Mouse (Mus musculus) heart, embryonic 14.5 days (tissue): ENCODE measurements at regions not wholly inside any gene's neighbourhood (a gene's known extent, or its start where the extent isn't known, plus 50 kb on each side); places are given as distances from the start of the nearest gene placed in this dataset.

Experiments
- ATAC-seq: fragments of 200-750 bp; cut with Nextera tagmentation; 2 replicates; pipeline ENCODE4 v1.8.0; 2017; ENCODE audit warnings: low read depth, moderate TSS enrichment; ENCODE audit not compliant: insufficient number of reproducible peaks, insufficient read depth, low FRiP score
- H3K27ac ChIP-seq, 2 experiments: fragments of 200-500 bp in 1 of 2; fragments of 300-500 bp in 1 of 2; sonication (generic) in 1 of 2; replicated peaks in 1 of 2; 2 replicates each; pipeline ENCODE4 v1.5.1; 2012 to 2014; ENCODE audit warnings: low read depth in 2 of 2, low read length in 2 of 2, control low read depth in 1 of 2, mild to moderate bottlenecking in 1 of 2, mixed read lengths in 1 of 2; ENCODE audit not compliant: control insufficient read depth in 1 of 2, insufficient read depth in 1 of 2
- H3K27me3 ChIP-seq: fragments of 300-500 bp; sonication (generic); 2 replicates; pipeline ENCODE4 v1.6.1; 2014; ENCODE audit warnings: mild to moderate bottlenecking, low read length, control low read depth; ENCODE audit not compliant: control insufficient read depth, insufficient read depth
- H3K36me3 ChIP-seq: fragments of 300-500 bp; sonication (generic); 2 replicates; pipeline ENCODE4 v1.6.1; 2014; ENCODE audit warnings: mild to moderate bottlenecking, control low read depth, low read length, mixed read lengths; ENCODE audit not compliant: control insufficient read depth, insufficient read depth
- H3K4me1 ChIP-seq, 2 experiments: fragments of 200-500 bp in 1 of 2; fragments of 300-500 bp in 1 of 2; sonication (generic) in 1 of 2; 2 replicates each; pipeline ENCODE4 v1.6.1; 2012 to 2014; ENCODE audit warnings: low read length in 2 of 2, control low read depth in 1 of 2, mixed read lengths in 1 of 2; ENCODE audit not compliant: control insufficient read depth in 2 of 2, insufficient read depth in 2 of 2
- H3K4me2 ChIP-seq: fragments of 300-500 bp; sonication (generic); 2 replicates; pipeline ENCODE4 v1.6.1; 2014; ENCODE audit warnings: mild to moderate bottlenecking, low read length
- H3K4me3 ChIP-seq, 2 experiments: fragments of 200-500 bp in 1 of 2; fragments of 300-500 bp in 1 of 2; sonication (generic) in 1 of 2; 2 replicates each; pipeline ENCODE4 v1.5.1; 2012 to 2014; ENCODE audit warnings: low read length in 2 of 2, mild to moderate bottlenecking in 2 of 2, control low read depth in 1 of 2, low read depth in 1 of 2, moderate library complexity in 1 of 2; ENCODE audit not compliant: control insufficient read depth in 1 of 2, insufficient read depth in 1 of 2
- H3K9ac ChIP-seq: fragments of 300-500 bp; sonication (generic); 2 replicates; pipeline ENCODE4 v1.6.1; 2014; ENCODE audit warnings: mild to moderate bottlenecking, low read length
- H3K9me3 ChIP-seq: fragments of 300-500 bp; sonication (generic); 2 replicates; pipeline ENCODE4 v1.6.1; 2016; ENCODE audit warnings: low read length, control low read depth; ENCODE audit not compliant: control insufficient read depth
- WGBS: fragments of 180-500 bp; shearing (Covaris S2); extraction: QIAGEN DNeasy Blood & Tissue Kit; methylation state at CpG from one replicate; pipeline ENCODE4 v1.1.7; 2014; 5-methylcytosine and 5-hydroxymethylcytosine counted together

- H3K9me3 ChIP-seq, result no peaks in the 10 kb centered on the region
- H3K9ac ChIP-seq, result no peak overlapping the region
- H3K4me1 ChIP-seq, result no peaks in the 10 kb centered on the region
- no peak overlapping the region for H3K27ac ChIP-seq
- ATAC-seq, result no peak
- no peak overlapping the region for H3K4me2 ChIP-seq
- no peaks in the 10 kb centered on the region for H3K36me3 ChIP-seq
- no peak overlapping the region for H3K4me3 ChIP-seq
- H3K27me3 ChIP-seq, result no peaks in the 10 kb centered on the region
- WGBS, result 45% methylated on average over 1 of the region's 1 CpGs
Measured at GRCm38 (mm10) chr3:60320213-60320936, 152.3 kb upstream of the Mbnl1 start.

- H3K9me3 ChIP-seq, result no peaks in the 10 kb centered on the region
- no peak overlapping the region for H3K27ac ChIP-seq
- no peaks in the 10 kb centered on the region for H3K36me3 ChIP-seq
- no peaks in the 10 kb centered on the region for H3K4me1 ChIP-seq
- H3K27me3 ChIP-seq, result no peaks in the 10 kb centered on the region
- no peak overlapping the region for H3K9ac ChIP-seq
- ATAC-seq, result no peak
- no peak overlapping the region for H3K4me3 ChIP-seq
- no peak overlapping the region for H3K4me2 ChIP-seq
Measured at GRCm38 (mm10) chr3:60323514-60323913, 149.1 kb upstream of the Mbnl1 start.

GRCm38 (mm10) chr3:60324416-60324815 lies 148.2 kb upstream of the Mbnl1 start:
- H3K4me1 ChIP-seq, result no peaks in the 10 kb centered on the region
- no peak overlapping the region for H3K27ac ChIP-seq
- no peak for ATAC-seq
- H3K9me3 ChIP-seq, result no peaks in the 10 kb centered on the region
- no peaks in the 10 kb centered on the region for H3K27me3 ChIP-seq
- H3K36me3 ChIP-seq, result no peaks in the 10 kb centered on the region
- H3K9ac ChIP-seq, result no peak overlapping the region
- H3K4me2 ChIP-seq, result no peak overlapping the region
- no peak overlapping the region for H3K4me3 ChIP-seq

GRCm38 (mm10) chr3:60324969-60325368 lies 147.7 kb upstream of the Mbnl1 start:
- Histone ChIP-seq H3K4me1 (no peaks in the 10 kb centered on the region), H3K4me3 (no peak overlapping the region), H3K27me3 (no peaks in the 10 kb centered on the region), H3K27ac (no peak overlapping the region), H3K9me3 (no peaks in the 10 kb centered on the region), H3K36me3 (no peaks in the 10 kb centered on the region), H3K4me2 (no peak overlapping the region), H3K9ac (no peak overlapping the region)
- no peak for ATAC-seq

GRCm38 (mm10) chr3:60332460-60332859 lies 140.2 kb upstream of the Mbnl1 start:
- Histone ChIP-seq H3K9ac (no peak overlapping the region), H3K9me3 (no peaks in the 10 kb centered on the region), H3K36me3 (no peaks in the 10 kb centered on the region), H3K4me3 (no peak overlapping the region), H3K27me3 (no peaks in the 10 kb centered on the region), H3K4me2 (no peak overlapping the region), H3K4me1 (no peaks in the 10 kb centered on the region), H3K27ac (no peak overlapping the region)
- ATAC-seq, result no peak

GRCm38 (mm10) chr3:60333669-60334068 lies 139.0 kb upstream of the Mbnl1 start:
- no peaks in the 10 kb centered on the region for H3K4me1 ChIP-seq
- H3K4me2 ChIP-seq, result no peak overlapping the region
- H3K4me3 ChIP-seq, result no peak overlapping the region
- no peaks in the 10 kb centered on the region for H3K27me3 ChIP-seq
- H3K36me3 ChIP-seq, result no peaks in the 10 kb centered on the region
- H3K27ac ChIP-seq, result no peak overlapping the region
- 68% methylated on average over 2 of the region's 2 CpGs for WGBS
- ATAC-seq, result no peak
- no peak overlapping the region for H3K9ac ChIP-seq
- no peaks in the 10 kb centered on the region for H3K9me3 ChIP-seq

- 81% methylated on average over 2 of the region's 2 CpGs for WGBS
- no peaks in the 10 kb centered on the region for H3K27me3 ChIP-seq
- no peak overlapping the region for H3K4me3 ChIP-seq
- no peak overlapping the region for H3K27ac ChIP-seq
- H3K9ac ChIP-seq, result no peak overlapping the region
- no peak for ATAC-seq
- H3K36me3 ChIP-seq, result no peaks in the 10 kb centered on the region
- H3K9me3 ChIP-seq, result no peaks in the 10 kb centered on the region
- H3K4me1 ChIP-seq, result no peaks in the 10 kb centered on the region
- H3K4me2 ChIP-seq, result no peak overlapping the region
Measured at GRCm38 (mm10) chr3:60334133-60334532, 138.5 kb upstream of the Mbnl1 start.

- ATAC-seq, result no peak
- no peak overlapping the region for H3K27ac ChIP-seq
- H3K4me3 ChIP-seq, result no peak overlapping the region
- H3K27me3 ChIP-seq, result no peaks in the 10 kb centered on the region
- peaks cover 5% of the 10 kb centered on the region; the same call in 1 of the 2 replicates for H3K9me3 ChIP-seq
- H3K9ac ChIP-seq, result no peak overlapping the region
- H3K36me3 ChIP-seq, result no peaks in the 10 kb centered on the region
- no peaks in the 10 kb centered on the region for H3K4me1 ChIP-seq
- no peak overlapping the region for H3K4me2 ChIP-seq
Measured at GRCm38 (mm10) chr3:60346390-60346789, 126.2 kb upstream of the Mbnl1 start.
